Mouse (Mus musculus): ENCODE results near the gene B230307C23Rik.
"Not testable (repeated sequence)": the region's sequence is repeated elsewhere in the genome, so short reads cannot be mapped to it uniquely, and the experiment has no call there.

The B230307C23Rik gene

GRCm38 (mm10) chr16:97996616-97997382 is at the start of gene B230307C23Rik:
B230307C23Rik (plus strand) TSS chr16:97997315.
- peak; percentile 87 to 90 for DNase-seq (ENCODE audit: low spot score in 2 of 2)

GRCm38 (mm10) chr16:97948836-97949235 is 48.3 kb upstream of the B230307C23Rik start:
- no peak for DNase-seq (ENCODE audit: low spot score in 2 of 2)

GRCm38 (mm10) chr16:97950061-97950460 is 47.1 kb upstream of the B230307C23Rik start:
- DNase-seq (ENCODE audit: low spot score in 2 of 2), result no peak

GRCm38 (mm10) chr16:97952371-97952770 is 44.7 kb upstream of the B230307C23Rik start:
- no peak for DNase-seq (ENCODE audit: low spot score in 2 of 2)

- DNase-seq (ENCODE audit: low spot score in 2 of 2), result no peak
Measured at GRCm38 (mm10) chr16:97952801-97953200, 44.3 kb upstream of the B230307C23Rik start.

- no peak for DNase-seq (ENCODE audit: low spot score in 2 of 2)
Measured at GRCm38 (mm10) chr16:97953300-97953699, 43.8 kb upstream of the B230307C23Rik start.

GRCm38 (mm10) chr16:97956011-97956410 is 41.1 kb upstream of the B230307C23Rik start:
- no peak for DNase-seq (ENCODE audit: low spot score in 2 of 2)

GRCm38 (mm10) chr16:97957626-97958025 is 39.5 kb upstream of the B230307C23Rik start:
- DNase-seq (ENCODE audit: low spot score in 2 of 2), result no peak

GRCm38 (mm10) chr16:97958401-97958973 is 38.6 kb upstream of the B230307C23Rik start:
- no peak for DNase-seq (ENCODE audit: low spot score in 2 of 2)

- no peak for DNase-seq (ENCODE audit: low spot score in 2 of 2)
Measured at GRCm38 (mm10) chr16:97960348-97960747, 36.8 kb upstream of the B230307C23Rik start.

GRCm38 (mm10) chr16:97961381-97962150 is 35.5 kb upstream of the B230307C23Rik start:
- no peak for DNase-seq (ENCODE audit: low spot score in 2 of 2)

GRCm38 (mm10) chr16:97962151-97962948 is 34.8 kb upstream of the B230307C23Rik start, which contains the start of the genes C2cd2 and Zbtb21:
C2cd2 (minus strand) TSS chr16:97962598.
Zbtb21 (minus strand) TSS chr16:97962622.
- peak; percentile 94 for DNase-seq (ENCODE audit: low spot score in 2 of 2)

GRCm38 (mm10) chr16:97963956-97964540 is 33.1 kb upstream of the B230307C23Rik start:
- DNase-seq (ENCODE audit: low spot score in 2 of 2), result no peak

- DNase-seq (ENCODE audit: low spot score in 2 of 2), result no peak
Measured at GRCm38 (mm10) chr16:97977277-97977676, 19.8 kb upstream of the B230307C23Rik start.

GRCm38 (mm10) chr16:97977722-97978121 is 19.4 kb upstream of the B230307C23Rik start:
- DNase-seq (ENCODE audit: low spot score in 2 of 2), result no peak

GRCm38 (mm10) chr16:97981362-97981761 is 15.8 kb upstream of the B230307C23Rik start:
- no peak for DNase-seq (ENCODE audit: low spot score in 2 of 2)

- no peak for DNase-seq (ENCODE audit: low spot score in 2 of 2)
Measured at GRCm38 (mm10) chr16:97984589-97984988, 12.5 kb upstream of the B230307C23Rik start.

- no peak for DNase-seq (ENCODE audit: low spot score in 2 of 2)
Measured at GRCm38 (mm10) chr16:97991517-97991916, 5.6 kb upstream of the B230307C23Rik start.

GRCm38 (mm10) chr16:97992477-97992876 is 4.6 kb upstream of the B230307C23Rik start:
- DNase-seq (ENCODE audit: low spot score in 2 of 2), result not testable (repeated sequence)

- no peak for DNase-seq (ENCODE audit: low spot score in 2 of 2)
Measured at GRCm38 (mm10) chr16:97995849-97996615, 1.1 kb upstream of the B230307C23Rik start.
